Mouse (Mus musculus): ENCODE results near the gene Cab39. TPM values are rescaled to one million over a fixed set of nuclear protein-coding genes. Genes with fewer than 3 reads are reported as not detected.

Cab39 gene
- 46.4 and 50.0 TPM in 2 replicates for polyA plus RNA-seq (2015; fragmentation: Nextera tagmentation; extraction: Ambion mirVana)

GRCm38 (mm10) chr1:85793208-85794105, at the start of gene Cab39:
Cab39 (plus strand) TSS chr1:85793441.
- Histone ChIP-seq H3K4me1 (replicated peaks) (peaks cover 22% of the 10 kb centered on the region), H3K36me3 (no peaks in the 10 kb centered on the region), H3K9ac (peak within 1 kb of the TSS; percentile 93), H3K27ac (replicated peaks) (peak within 1 kb of the TSS; percentile 92), H3K9me3 (no peaks in the 10 kb centered on the region), H3K27me3 (no peaks in the 10 kb centered on the region), H3K4me3 (peak within 1 kb of the TSS; percentile 88), H3K4me2 (peak within 1 kb of the TSS; percentile 79)
- peak; percentile 96 for ATAC-seq (ENCODE audit: low FRiP score, low read depth)
- under 1% methylated on average over 107 of the region's 118 CpGs for WGBS

- no peak overlapping the region for H3K27ac ChIP-seq (replicated peaks)
- H3K9me3 ChIP-seq, result no peaks in the 10 kb centered on the region
- H3K4me1 ChIP-seq (replicated peaks), result no peaks in the 10 kb centered on the region
- no peak overlapping the region for H3K9ac ChIP-seq
- no peaks in the 10 kb centered on the region for H3K36me3 ChIP-seq
- ATAC-seq (ENCODE audit: low FRiP score, low read depth), result no peak
- H3K4me3 ChIP-seq, result no peak overlapping the region
- WGBS, result 95% methylated on average over 3 of the region's 3 CpGs
- H3K27me3 ChIP-seq, result no peaks in the 10 kb centered on the region
- no peak overlapping the region for H3K4me2 ChIP-seq
Observed at GRCm38 (mm10) chr1:85744539-85744938, 48.7 kb upstream of the Cab39 start.

GRCm38 (mm10) chr1:85746511-85746910, 46.7 kb upstream of the Cab39 start:
- H3K9ac ChIP-seq, result no peak overlapping the region
- no peaks in the 10 kb centered on the region for H3K27me3 ChIP-seq
- no peaks in the 10 kb centered on the region for H3K36me3 ChIP-seq
- H3K4me2 ChIP-seq, result no peak overlapping the region
- H3K9me3 ChIP-seq, result no peaks in the 10 kb centered on the region
- no peak overlapping the region for H3K27ac ChIP-seq (replicated peaks)
- no peak for ATAC-seq (ENCODE audit: low FRiP score, low read depth)
- 90% methylated on average over 5 of the region's 5 CpGs for WGBS
- H3K4me1 ChIP-seq (replicated peaks), result no peaks in the 10 kb centered on the region
- no peak overlapping the region for H3K4me3 ChIP-seq

- ATAC-seq (ENCODE audit: low FRiP score, low read depth), result no peak
- Histone ChIP-seq H3K9ac (no peak overlapping the region), H3K9me3 (no peaks in the 10 kb centered on the region), H3K27me3 (no peaks in the 10 kb centered on the region), H3K4me2 (no peak overlapping the region), H3K4me1 (replicated peaks) (no peaks in the 10 kb centered on the region), H3K27ac (replicated peaks) (no peak overlapping the region), H3K36me3 (no peaks in the 10 kb centered on the region), H3K4me3 (no peak overlapping the region)
- 57% methylated on average over 2 of the region's 2 CpGs for WGBS
Observed at GRCm38 (mm10) chr1:85749829-85750228, 43.4 kb upstream of the Cab39 start.

GRCm38 (mm10) chr1:85750650-85751049, 42.6 kb upstream of the Cab39 start:
- H3K4me1 ChIP-seq (replicated peaks), result no peaks in the 10 kb centered on the region
- WGBS, result 87% methylated on average over 4 of the region's 4 CpGs
- no peak for ATAC-seq (ENCODE audit: low FRiP score, low read depth)
- H3K9me3 ChIP-seq, result no peaks in the 10 kb centered on the region
- H3K9ac ChIP-seq, result no peak overlapping the region
- no peaks in the 10 kb centered on the region for H3K36me3 ChIP-seq
- H3K4me3 ChIP-seq, result no peak overlapping the region
- H3K27ac ChIP-seq (replicated peaks), result no peak overlapping the region
- H3K4me2 ChIP-seq, result no peak overlapping the region
- H3K27me3 ChIP-seq, result no peaks in the 10 kb centered on the region

GRCm38 (mm10) chr1:85751494-85751893, 41.7 kb upstream of the Cab39 start:
- no peaks in the 10 kb centered on the region for H3K36me3 ChIP-seq
- H3K4me1 ChIP-seq (replicated peaks), result no peaks in the 10 kb centered on the region
- no peak for ATAC-seq (ENCODE audit: low FRiP score, low read depth)
- no peak overlapping the region for H3K9ac ChIP-seq
- no peaks in the 10 kb centered on the region for H3K9me3 ChIP-seq
- H3K27ac ChIP-seq (replicated peaks), result no peak overlapping the region
- no peak overlapping the region for H3K4me3 ChIP-seq
- no peak overlapping the region for H3K4me2 ChIP-seq
- WGBS, result 65% methylated on average over 6 of the region's 6 CpGs
- H3K27me3 ChIP-seq, result no peaks in the 10 kb centered on the region

GRCm38 (mm10) chr1:85751932-85752680, 41.1 kb upstream of the Cab39 start:
- H3K4me3 ChIP-seq, result no peak overlapping the region
- H3K9ac ChIP-seq, result no peak overlapping the region
- no peaks in the 10 kb centered on the region for H3K27me3 ChIP-seq
- no peak overlapping the region for H3K27ac ChIP-seq (replicated peaks)
- H3K36me3 ChIP-seq, result no peaks in the 10 kb centered on the region
- H3K4me1 ChIP-seq (replicated peaks), result no peaks in the 10 kb centered on the region
- WGBS, result 89% methylated on average over 11 of the region's 11 CpGs
- no peak overlapping the region for H3K4me2 ChIP-seq
- ATAC-seq (ENCODE audit: low FRiP score, low read depth), result no peak
- H3K9me3 ChIP-seq, result no peaks in the 10 kb centered on the region

DNA sequence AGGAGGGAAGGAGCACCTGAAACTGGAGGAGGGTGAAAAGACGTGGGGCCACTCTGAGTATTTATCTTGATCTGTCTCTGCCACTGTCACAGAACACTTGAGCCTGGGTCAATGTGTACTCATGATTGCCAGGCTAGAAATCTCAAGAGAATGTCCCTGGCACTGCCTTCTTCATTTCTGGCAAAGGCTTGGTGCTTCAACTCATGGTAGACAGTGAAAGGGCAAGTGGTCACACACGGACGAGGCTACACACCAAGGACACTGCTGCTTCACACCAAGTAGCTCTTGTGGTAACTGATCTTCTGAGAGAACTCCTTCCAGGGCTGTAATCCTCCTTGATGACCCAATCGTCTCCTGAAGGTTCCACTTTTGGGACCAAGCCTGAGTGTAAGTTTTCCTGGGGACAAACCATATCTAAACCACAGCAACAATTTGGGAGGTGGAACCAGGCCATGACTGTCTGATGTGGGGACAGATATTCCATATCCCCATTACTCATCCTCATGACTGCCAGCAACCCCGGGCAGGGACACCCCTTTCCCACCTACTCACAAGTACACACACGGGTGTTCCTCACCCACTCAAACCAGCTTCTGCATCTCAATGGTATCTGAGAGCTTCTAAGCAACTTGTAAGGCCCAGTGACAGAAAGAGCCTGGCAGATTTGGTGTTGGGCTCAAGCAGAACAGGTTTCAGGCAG, 35.6 kb upstream of the Cab39 start:
- ATAC-seq (ENCODE audit: low FRiP score, low read depth), result no peak
- 91% methylated on average over 6 of the region's 6 CpGs for WGBS

GRCm38 (mm10) chr1:85758231-85758968, 34.8 kb upstream of the Cab39 start:
- no peak overlapping the region for H3K9ac ChIP-seq
- no peaks in the 10 kb centered on the region for H3K27me3 ChIP-seq
- no peaks in the 10 kb centered on the region for H3K36me3 ChIP-seq
- no peak overlapping the region for H3K4me3 ChIP-seq
- no peak for ATAC-seq (ENCODE audit: low FRiP score, low read depth)
- H3K27ac ChIP-seq (replicated peaks), result no peak overlapping the region
- 30% methylated on average over 14 of the region's 14 CpGs for WGBS
- no peak overlapping the region for H3K4me2 ChIP-seq
- no peaks in the 10 kb centered on the region for H3K9me3 ChIP-seq
- H3K4me1 ChIP-seq (replicated peaks), result no peaks in the 10 kb centered on the region

More for the DNA sequence above, 35.6 kb upstream of the Cab39 start:
- H3K9ac ChIP-seq, result no peak overlapping the region
- H3K4me2 ChIP-seq, result no peak overlapping the region
- no peaks in the 10 kb centered on the region for H3K27me3 ChIP-seq
- H3K4me3 ChIP-seq, result no peak overlapping the region
- H3K9me3 ChIP-seq, result no peaks in the 10 kb centered on the region
- H3K4me1 ChIP-seq (replicated peaks), result no peaks in the 10 kb centered on the region
- no peak overlapping the region for H3K27ac ChIP-seq (replicated peaks)
- no peaks in the 10 kb centered on the region for H3K36me3 ChIP-seq

DNA sequence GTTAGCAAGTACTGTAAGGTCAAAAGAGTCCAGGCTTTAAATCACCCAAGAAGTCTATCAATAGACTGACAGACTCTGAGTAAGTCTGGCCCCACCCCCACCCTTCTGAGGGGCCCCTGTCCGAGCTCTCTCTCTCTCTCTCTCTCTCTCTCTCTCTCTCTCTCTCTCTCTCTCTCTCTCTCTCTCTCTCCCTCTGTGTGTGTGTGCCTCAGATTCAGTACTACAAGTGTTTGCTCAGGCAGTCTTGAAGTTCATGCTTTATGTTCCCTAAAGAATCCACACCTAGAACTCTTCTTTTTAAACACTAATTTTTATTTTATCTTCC, 34.3 kb upstream of the Cab39 start:
- no peak for ATAC-seq (ENCODE audit: low FRiP score, low read depth)
- Histone ChIP-seq H3K9me3 (no peaks in the 10 kb centered on the region), H3K4me3 (no peak overlapping the region), H3K4me2 (no peak overlapping the region), H3K27ac (replicated peaks) (no peak overlapping the region), H3K27me3 (no peaks in the 10 kb centered on the region), H3K4me1 (replicated peaks) (no peaks in the 10 kb centered on the region), H3K36me3 (no peaks in the 10 kb centered on the region), H3K9ac (no peak overlapping the region)
- WGBS, result 0% methylated on average over 1 of the region's 1 CpGs

GRCm38 (mm10) chr1:85761665-85762064, 31.6 kb upstream of the Cab39 start:
- 83% methylated on average over 4 of the region's 4 CpGs for WGBS

More at GRCm38 (mm10) chr1:85761665-85762064, 31.6 kb upstream of the Cab39 start:
- no peak for ATAC-seq (ENCODE audit: low FRiP score, low read depth)
- no peak overlapping the region for H3K9ac ChIP-seq
- no peaks in the 10 kb centered on the region for H3K9me3 ChIP-seq
- H3K4me1 ChIP-seq (replicated peaks), result no peaks in the 10 kb centered on the region
- no peak overlapping the region for H3K27ac ChIP-seq (replicated peaks)
- H3K4me2 ChIP-seq, result no peak overlapping the region
- no peaks in the 10 kb centered on the region for H3K36me3 ChIP-seq
- no peaks in the 10 kb centered on the region for H3K27me3 ChIP-seq
- no peak overlapping the region for H3K4me3 ChIP-seq

Data from hindbrain, embryonic 15.5 days (tissue).